Mouse (Mus musculus): ENCODE data around the gene Olfr148. TPM values are rescaled to one million over a fixed set of nuclear protein-coding genes. Genes with fewer than 3 reads are reported as not detected.

Gene Olfr148
- polyA plus RNA-seq, 1 experiment from 2014 or later, result not detected

DNA sequence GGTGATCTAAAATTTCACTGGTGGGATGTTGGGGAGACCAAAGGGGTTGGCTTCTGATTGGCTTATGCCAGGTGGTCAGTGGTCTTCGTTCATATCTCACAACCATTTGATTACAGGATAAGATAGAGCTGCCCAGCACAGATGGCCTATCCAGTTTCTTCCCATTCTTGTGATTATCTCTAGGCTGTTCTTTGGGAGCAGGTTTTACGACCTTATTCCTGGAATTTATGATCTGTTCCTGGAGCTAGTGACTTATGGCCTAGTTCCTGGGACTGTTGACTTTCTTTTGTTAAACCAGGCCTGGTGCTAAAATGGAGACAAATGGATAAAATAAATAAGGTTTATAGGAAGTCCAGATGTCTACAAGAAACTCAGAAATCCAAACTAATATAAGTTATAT, 14.3 kb downstream of the Olfr148 start:
- Histone ChIP-seq H3K4me1 (ENCODE audit: insufficient read depth, low read length) (no peaks in the 10 kb centered on the region), H3K27me3 (ENCODE audit: insufficient read depth, low read length) (no peaks in the 10 kb centered on the region), H3K9me3 (ENCODE audit: low read length) (no peaks in the 10 kb centered on the region), H3K36me3 (ENCODE audit: insufficient read depth, low read length) (no peaks in the 10 kb centered on the region), H3K9ac (replicated peaks; ENCODE audit: low read length) (no peak overlapping the region), H3K4me2 (replicated peaks; ENCODE audit: low read depth, low read length) (no peak overlapping the region), H3K4me3 (ENCODE audit: low read length) (no peak overlapping the region), H3K27ac (ENCODE audit: low read length) (no peak overlapping the region)
- ATAC-seq (ENCODE audit: low FRiP score, low TSS enrichment), result no peak
- 11% methylated on average over 2 of the region's 2 CpGs for WGBS

GRCm38 (mm10) chr9:39629069-39629468, 18.6 kb downstream of the Olfr148 start:
- H3K4me3 ChIP-seq (ENCODE audit: low read length), result no peak overlapping the region
- no peaks in the 10 kb centered on the region for H3K9me3 ChIP-seq (ENCODE audit: low read length)
- no peaks in the 10 kb centered on the region for H3K36me3 ChIP-seq (ENCODE audit: insufficient read depth, low read length)
- WGBS, result 57% methylated on average over 2 of the region's 2 CpGs
- no peaks in the 10 kb centered on the region for H3K27me3 ChIP-seq (ENCODE audit: insufficient read depth, low read length)
- no peaks in the 10 kb centered on the region for H3K4me1 ChIP-seq (ENCODE audit: insufficient read depth, low read length)
- no peak for ATAC-seq (ENCODE audit: low FRiP score, low TSS enrichment)
- no peak overlapping the region for H3K4me2 ChIP-seq (replicated peaks; ENCODE audit: low read depth, low read length)
- no peak overlapping the region for H3K27ac ChIP-seq (ENCODE audit: low read length)
- H3K9ac ChIP-seq (replicated peaks; ENCODE audit: low read length), result no peak overlapping the region

DNA sequence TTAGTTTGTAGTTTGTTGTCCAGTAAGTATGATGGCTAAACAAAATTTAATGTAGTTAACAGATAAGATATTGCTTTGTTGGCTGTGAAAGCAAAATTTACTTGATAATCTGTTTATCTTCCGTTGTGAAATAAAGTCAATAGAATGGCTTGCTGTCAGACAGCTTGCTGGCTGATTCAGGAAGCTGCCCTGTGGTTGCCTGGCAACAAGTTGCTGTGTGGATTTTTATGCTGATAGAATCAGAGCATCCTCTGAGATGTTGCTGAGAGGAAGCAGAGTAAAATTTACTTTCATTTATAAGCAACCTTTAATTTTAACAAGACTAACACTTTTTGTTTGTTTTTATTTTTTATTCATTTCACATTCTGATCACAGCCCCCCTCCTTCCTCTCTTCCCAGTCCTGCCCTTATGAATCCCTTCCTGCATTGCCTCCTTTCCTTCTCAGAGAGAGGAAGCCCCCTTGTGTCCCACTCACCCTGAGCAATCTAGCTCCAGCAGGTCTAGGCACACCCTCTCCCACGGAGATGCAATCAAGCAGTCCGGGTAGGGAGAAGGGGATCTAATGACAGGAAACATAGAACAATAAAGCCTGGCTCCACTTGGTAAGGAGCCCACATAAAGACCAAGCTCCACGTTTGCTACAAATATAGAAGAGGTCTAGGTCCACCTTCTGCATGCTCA, 23.6 kb downstream of the Olfr148 start:
- Histone ChIP-seq H3K4me3 (ENCODE audit: low read length) (no peak overlapping the region), H3K4me1 (ENCODE audit: insufficient read depth, low read length) (no peaks in the 10 kb centered on the region), H3K9ac (replicated peaks; ENCODE audit: low read length) (no peak overlapping the region), H3K9me3 (ENCODE audit: low read length) (no peaks in the 10 kb centered on the region), H3K36me3 (ENCODE audit: insufficient read depth, low read length) (no peaks in the 10 kb centered on the region), H3K27me3 (ENCODE audit: insufficient read depth, low read length) (no peaks in the 10 kb centered on the region), H3K27ac (ENCODE audit: low read length) (no peak overlapping the region), H3K4me2 (replicated peaks; ENCODE audit: low read depth, low read length) (no peak overlapping the region)
- WGBS, result 15% methylated on average over 4 of the region's 4 CpGs
- ATAC-seq (ENCODE audit: low FRiP score, low TSS enrichment), result no peak

GRCm38 (mm10) chr9:39644785-39645184, 34.3 kb downstream of the Olfr148 start, which contains the start of gene Olfr961:
Gene Olfr961 (plus strand): TSS chr9:39645085.
- no peaks in the 10 kb centered on the region for H3K4me1 ChIP-seq (ENCODE audit: insufficient read depth, low read length)
- H3K36me3 ChIP-seq (ENCODE audit: insufficient read depth, low read length), result no peaks in the 10 kb centered on the region
- no peak within 1 kb of the TSS for H3K4me3 ChIP-seq (ENCODE audit: low read length)
- H3K9me3 ChIP-seq (ENCODE audit: low read length), result no peaks in the 10 kb centered on the region
- H3K4me2 ChIP-seq (replicated peaks; ENCODE audit: low read depth, low read length), result no peak within 1 kb of the TSS
- no peak within 1 kb of the TSS for H3K9ac ChIP-seq (replicated peaks; ENCODE audit: low read length)
- no peak for ATAC-seq (ENCODE audit: low FRiP score, low TSS enrichment)
- H3K27me3 ChIP-seq (ENCODE audit: insufficient read depth, low read length), result no peaks in the 10 kb centered on the region
- H3K27ac ChIP-seq (ENCODE audit: low read length), result no peak within 1 kb of the TSS

DNA sequence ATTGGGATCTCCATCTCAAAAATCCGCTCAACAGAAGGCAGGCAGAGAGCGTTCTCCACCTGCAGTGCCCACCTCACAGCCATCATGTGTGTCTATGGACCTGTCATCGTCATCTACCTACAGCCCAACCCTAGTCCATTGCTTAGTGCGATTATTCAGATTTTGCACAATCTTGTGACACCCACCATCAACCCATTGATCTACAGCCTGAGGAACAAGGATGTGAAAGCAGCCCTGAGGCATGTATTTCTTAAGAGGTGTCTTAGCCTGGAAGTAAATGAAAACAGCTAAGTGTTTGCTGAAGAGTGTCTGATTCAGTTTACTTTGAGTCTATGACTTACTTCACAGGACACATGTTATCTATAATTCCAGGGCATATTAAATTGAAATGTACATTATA, 36.9 kb downstream of the Olfr148 start:
- H3K9ac ChIP-seq (replicated peaks; ENCODE audit: low read length), result no peak overlapping the region
- no peaks in the 10 kb centered on the region for H3K27me3 ChIP-seq (ENCODE audit: insufficient read depth, low read length)
- no peak overlapping the region for H3K27ac ChIP-seq (ENCODE audit: low read length)
- H3K4me2 ChIP-seq (replicated peaks; ENCODE audit: low read depth, low read length), result no peak overlapping the region
- ATAC-seq (ENCODE audit: low FRiP score, low TSS enrichment), result no peak
- H3K4me3 ChIP-seq (ENCODE audit: low read length), result no peak overlapping the region
- WGBS, result 86% methylated on average over 4 of the region's 4 CpGs
- H3K36me3 ChIP-seq (ENCODE audit: insufficient read depth, low read length), result no peaks in the 10 kb centered on the region
- no peaks in the 10 kb centered on the region for H3K4me1 ChIP-seq (ENCODE audit: insufficient read depth, low read length)
- no peaks in the 10 kb centered on the region for H3K9me3 ChIP-seq (ENCODE audit: low read length)

- 71% methylated on average over 6 of the region's 6 CpGs for WGBS
- Histone ChIP-seq H3K9me3 (ENCODE audit: low read length) (no peaks in the 10 kb centered on the region), H3K4me1 (ENCODE audit: insufficient read depth, low read length) (no peaks in the 10 kb centered on the region), H3K36me3 (ENCODE audit: insufficient read depth, low read length) (no peaks in the 10 kb centered on the region), H3K27me3 (ENCODE audit: insufficient read depth, low read length) (no peaks in the 10 kb centered on the region), H3K4me2 (replicated peaks; ENCODE audit: low read depth, low read length) (no peak overlapping the region), H3K9ac (replicated peaks; ENCODE audit: low read length) (no peak overlapping the region), H3K27ac (ENCODE audit: low read length) (no peak overlapping the region), H3K4me3 (ENCODE audit: low read length) (no peak overlapping the region)
- ATAC-seq (ENCODE audit: low FRiP score, low TSS enrichment), result no peak
These were observed 44.4 kb downstream of the Olfr148 start for GRCm38 (mm10) chr9:39654756-39655396.

Other genes with a start within 250 kb of the Olfr148 start
- gene Olfr951, start 223.2 kb upstream of the Olfr148 start, polyA plus RNA-seq (2015; fragmentation: Nextera tagmentation; extraction: Ambion mirVana), result not detected in 2 replicates
- gene Olfr952, start 183.5 kb upstream of the Olfr148 start, polyA plus RNA-seq (2015; fragmentation: Nextera tagmentation; extraction: Ambion mirVana), result not detected in 2 replicates
- gene Olfr954, start 154.0 kb upstream of the Olfr148 start, polyA plus RNA-seq (2015; fragmentation: Nextera tagmentation; extraction: Ambion mirVana), result not detected in 2 replicates
- not detected in 2 replicates for gene Olfr955, start 138.7 kb upstream of the Olfr148 start, polyA plus RNA-seq (2015; fragmentation: Nextera tagmentation; extraction: Ambion mirVana)
- not detected in 2 replicates for gene Olfr44, start 116.7 kb upstream of the Olfr148 start, polyA plus RNA-seq (2015; fragmentation: Nextera tagmentation; extraction: Ambion mirVana)
- gene Olfr957, start 94.8 kb upstream of the Olfr148 start, polyA plus RNA-seq (2015; fragmentation: Nextera tagmentation; extraction: Ambion mirVana), result not detected in 2 replicates
- not detected in 2 replicates for gene Olfr958, start 56.6 kb upstream of the Olfr148 start, polyA plus RNA-seq (2015; fragmentation: Nextera tagmentation; extraction: Ambion mirVana)
- gene Olfr959, start 35.1 kb upstream of the Olfr148 start, polyA plus RNA-seq (2015; fragmentation: Nextera tagmentation; extraction: Ambion mirVana), result not detected in 2 replicates
- gene AW551984, start 6.3 kb upstream of the Olfr148 start, polyA plus RNA-seq (2015; fragmentation: Nextera tagmentation; extraction: Ambion mirVana), result 15.5 and 16.2 TPM in 2 replicates
- gene Olfr960, start 10.7 kb downstream of the Olfr148 start, polyA plus RNA-seq (2015; fragmentation: Nextera tagmentation; extraction: Ambion mirVana), result not detected in 2 replicates
- not detected in 2 replicates for gene Olfr961, start 34.4 kb downstream of the Olfr148 start, polyA plus RNA-seq (2015; fragmentation: Nextera tagmentation; extraction: Ambion mirVana)
- gene Olfr963, start 56.5 kb downstream of the Olfr148 start, polyA plus RNA-seq (2015; fragmentation: Nextera tagmentation; extraction: Ambion mirVana), result not detected in 2 replicates
- gene Olfr149, start 96.5 kb downstream of the Olfr148 start, polyA plus RNA-seq (2015; fragmentation: Nextera tagmentation; extraction: Ambion mirVana), result not detected in 2 replicates
- not detected in 2 replicates for gene Olfr965, start 100.7 kb downstream of the Olfr148 start, polyA plus RNA-seq (2015; fragmentation: Nextera tagmentation; extraction: Ambion mirVana)
- not detected in 2 replicates for gene Olfr150, start 120.3 kb downstream of the Olfr148 start, polyA plus RNA-seq (2015; fragmentation: Nextera tagmentation; extraction: Ambion mirVana)
- not detected in 2 replicates for gene Olfr967, start 135.6 kb downstream of the Olfr148 start, polyA plus RNA-seq (2015; fragmentation: Nextera tagmentation; extraction: Ambion mirVana)
- not detected in 2 replicates for gene Olfr968, start 172.6 kb downstream of the Olfr148 start, polyA plus RNA-seq (2015; fragmentation: Nextera tagmentation; extraction: Ambion mirVana)
- gene Olfr969, start 180.3 kb downstream of the Olfr148 start, polyA plus RNA-seq (2015; fragmentation: Nextera tagmentation; extraction: Ambion mirVana), result not detected in 2 replicates
- not detected in 2 replicates for gene Olfr970, start 198.2 kb downstream of the Olfr148 start, polyA plus RNA-seq (2015; fragmentation: Nextera tagmentation; extraction: Ambion mirVana)
- not detected in 2 replicates for gene Olfr971, start 226.2 kb downstream of the Olfr148 start, polyA plus RNA-seq (2015; fragmentation: Nextera tagmentation; extraction: Ambion mirVana)

Measured in kidney, embryonic 16.5 days (tissue).